Mouse (Mus musculus) left cerebral cortex, adult 2 months (tissue): ENCODE data around the gene Mtch1. TPM values are rescaled to one million over a fixed set of nuclear protein-coding genes. Genes with fewer than 3 reads are reported as not detected.
A peak's percentile ranks its signal among the peaks of the same experiment; 100 is the strongest.

Experiments
- DNase-seq, 2 experiments: peaks; one replicate each; pipeline ENCODE4 v3.0.0; 2021 to 2022; ENCODE audit warnings: low spot score in 2 of 2, mixed read lengths in 1 of 2; ENCODE audit errors: extremely low spot score in 1 of 2
- H3K27ac ChIP-seq: fragments of 200-600 bp; 2 replicates; pipeline ENCODE4 v1.8.1; 2022
- H3K4me3 ChIP-seq: fragments of 200-600 bp; 2 replicates; pipeline ENCODE4 v1.8.1; 2022
- CTCF ChIP-seq: fragments of 200-600 bp; IDR thresholded peaks from 2 replicates; pipeline ENCODE4 v1.8.1; 2022; ENCODE audit warnings: antibody characterized with exemption, mild to moderate bottlenecking, moderate library complexity
- intact Hi-C: fragments of 180-260 bp; cut with DNase I; formaldehyde crosslinking; loops from one replicate; pipeline ENCODE4 v1.15.1; 2025
- total RNA-seq, 2 experiments: library from RNA; stranded (reverse); gene quantifications; 2 replicates each; pipeline ENCODE4 v1.2.3; 2021

Mtch1 gene
- total RNA-seq, 2 experiments from 2014 or later, result 537 to 552 TPM

DNA sequence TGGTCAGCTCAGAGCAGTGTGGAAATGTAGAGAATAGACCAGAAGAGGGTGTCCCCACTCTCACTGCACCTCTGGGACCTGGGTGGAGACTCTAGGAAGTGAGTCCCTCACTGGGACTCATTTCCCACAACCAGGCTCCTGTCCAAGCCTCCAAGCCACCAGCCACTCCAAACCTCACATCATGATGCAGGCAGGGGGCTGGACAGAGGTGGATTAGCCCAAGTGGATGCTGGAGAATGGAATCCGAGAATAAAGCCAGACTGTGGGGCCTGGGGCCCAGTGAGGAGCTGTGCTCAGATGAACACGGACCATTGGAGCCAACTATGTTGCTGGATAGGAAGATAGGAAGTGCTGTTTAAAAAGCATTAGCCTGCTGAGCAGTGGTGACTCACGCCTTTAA is 30.8 kb downstream of the Mtch1 start:
- no peak for DNase-seq
- no peak for TF ChIP-seq CTCF
- no peak overlapping the region for H3K4me3 ChIP-seq
- intact Hi-C loops, result no loop called here
- no peak overlapping the region for H3K27ac ChIP-seq

- Histone ChIP-seq H3K4me3 (no peak overlapping the region), H3K27ac (no peak overlapping the region)
- no peak for DNase-seq
- intact Hi-C loops, result no loop called here
- TF ChIP-seq CTCF, result no peak
Measured at GRCm38 (mm10) chr17:29315672-29316465, 31.9 kb downstream of the Mtch1 start.

GRCm38 (mm10) chr17:29313300-29313699 is 34.4 kb downstream of the Mtch1 start:
- no peak for DNase-seq
- no peak overlapping the region for H3K27ac ChIP-seq
- no peak overlapping the region for H3K4me3 ChIP-seq
- intact Hi-C loops, result no loop called here
- peak; percentile 30 for TF ChIP-seq CTCF

DNA sequence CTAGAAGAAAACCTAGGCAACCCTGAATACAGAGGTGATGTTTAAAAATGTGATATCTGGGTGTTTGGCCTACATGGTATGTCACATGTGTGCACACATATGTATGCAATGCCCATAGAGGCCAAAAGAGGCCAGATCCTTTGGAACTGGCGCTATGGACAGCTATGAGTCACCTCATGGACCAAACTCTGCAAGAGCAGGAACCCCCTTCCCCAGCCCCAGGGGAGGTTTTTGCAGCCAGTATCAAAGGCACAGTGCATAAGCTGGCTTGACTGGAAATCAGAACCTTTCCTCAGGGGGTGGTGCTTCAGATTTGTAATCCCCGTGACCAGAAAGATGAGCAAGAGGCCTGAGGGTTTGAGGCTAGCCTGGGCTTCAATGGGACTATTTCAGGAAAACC is 35.7 kb downstream of the Mtch1 start:
- no peak for TF ChIP-seq CTCF
- Histone ChIP-seq H3K4me3 (no peak overlapping the region), H3K27ac (no peak overlapping the region)
- no peak for DNase-seq
- intact Hi-C loops, result no loop called here

DNA sequence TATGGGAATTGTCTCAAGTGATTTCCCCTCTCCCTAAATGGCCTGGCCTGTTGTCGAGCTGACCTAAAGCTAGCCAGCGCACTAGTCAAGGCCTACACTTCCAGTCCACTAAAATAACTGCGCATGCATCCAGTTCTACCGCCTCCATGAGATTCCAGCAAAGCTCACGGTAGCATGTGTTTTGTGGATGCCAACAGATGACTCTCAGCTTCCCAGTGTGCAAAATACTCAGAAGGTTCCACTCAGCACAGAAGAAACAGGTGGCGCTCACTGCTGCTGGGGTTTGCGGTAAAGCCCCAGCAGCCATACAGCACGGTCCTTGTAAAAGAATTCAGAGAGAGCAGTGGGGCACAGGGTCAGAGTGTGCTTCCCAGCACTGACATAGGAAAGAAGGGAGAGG is 36.1 kb downstream of the Mtch1 start:
- DNase-seq, result no peak
- intact Hi-C loops, result no loop called here

DNA sequence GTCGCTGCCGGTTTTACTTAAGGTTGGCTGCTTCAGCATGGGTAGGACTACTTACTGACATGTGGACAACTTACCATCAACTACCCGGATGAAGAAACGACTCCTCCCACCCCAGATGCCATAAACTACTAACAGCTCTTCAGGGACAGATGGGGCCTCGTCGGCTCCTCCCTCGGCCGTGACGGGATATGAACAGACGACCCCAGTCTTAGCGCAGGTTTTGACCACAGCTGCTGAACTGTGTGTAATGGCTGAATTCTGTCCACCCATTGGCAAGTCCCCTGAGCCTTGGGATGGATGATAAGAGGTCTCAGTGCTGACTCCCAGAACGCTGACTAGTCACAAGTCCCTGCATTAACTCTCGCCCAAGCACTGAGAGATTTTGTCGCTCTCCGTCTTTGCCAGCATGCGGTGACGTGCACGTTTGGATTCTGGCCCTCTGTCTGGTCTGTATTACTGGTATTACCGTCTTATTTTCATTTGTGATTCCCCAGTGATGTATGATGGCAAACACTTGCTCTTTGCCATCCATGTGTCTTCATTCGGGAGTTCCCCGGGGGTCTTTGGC is 37.6 kb downstream of the Mtch1 start:
- H3K4me3 ChIP-seq, result no peak overlapping the region
- DNase-seq, result no peak
- no peak for TF ChIP-seq CTCF
- intact Hi-C loops, result no loop called here
- no peak overlapping the region for H3K27ac ChIP-seq

More for the DNA sequence above, 36.1 kb downstream of the Mtch1 start:
- H3K27ac ChIP-seq, result no peak overlapping the region
- no peak overlapping the region for H3K4me3 ChIP-seq
- TF ChIP-seq CTCF, result no peak

- no peak overlapping the region for H3K4me3 ChIP-seq
- H3K27ac ChIP-seq, result no peak overlapping the region
- no peak for DNase-seq
- intact Hi-C loops, result no loop called here
- TF ChIP-seq CTCF, result no peak
Measured at GRCm38 (mm10) chr17:29305871-29306270, 41.9 kb downstream of the Mtch1 start.

- Histone ChIP-seq H3K27ac (no peak overlapping the region), H3K4me3 (no peak overlapping the region)
- no peak for DNase-seq
- no peak for TF ChIP-seq CTCF
- intact Hi-C loops, result no loop called here
Measured at GRCm38 (mm10) chr17:29305058-29305806, 42.5 kb downstream of the Mtch1 start.

GRCm38 (mm10) chr17:29304376-29305057 is 43.2 kb downstream of the Mtch1 start:
- no peak for DNase-seq

DNA sequence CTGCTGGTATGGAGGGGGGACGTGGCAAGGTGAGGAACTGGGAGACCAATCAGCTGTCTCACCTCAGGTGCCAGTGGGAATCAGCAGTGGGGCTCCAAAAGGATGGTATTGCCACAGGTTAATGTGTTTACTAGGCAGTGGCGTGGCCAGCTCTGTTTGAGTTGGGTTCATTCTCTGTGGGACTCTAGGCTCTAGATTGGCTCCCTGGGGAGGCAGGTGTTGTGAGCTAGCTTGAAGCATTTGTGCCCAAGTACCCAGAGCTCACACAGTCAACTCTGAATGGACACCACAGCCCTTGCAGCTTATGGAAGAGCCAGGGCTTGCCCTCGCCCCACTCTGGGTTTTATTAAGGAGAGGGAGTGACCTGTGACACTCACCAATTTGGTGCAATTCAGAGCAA is 43.9 kb downstream of the Mtch1 start:
- no peak for TF ChIP-seq CTCF
- DNase-seq, result no peak
- intact Hi-C loops, result no loop called here
- H3K27ac ChIP-seq, result no peak overlapping the region
- H3K4me3 ChIP-seq, result no peak overlapping the region

More at GRCm38 (mm10) chr17:29304376-29305057, 43.2 kb downstream of the Mtch1 start:
- Histone ChIP-seq H3K27ac (no peak overlapping the region), H3K4me3 (no peak overlapping the region)
- intact Hi-C loops, result no loop called here
- TF ChIP-seq CTCF, result no peak

DNA sequence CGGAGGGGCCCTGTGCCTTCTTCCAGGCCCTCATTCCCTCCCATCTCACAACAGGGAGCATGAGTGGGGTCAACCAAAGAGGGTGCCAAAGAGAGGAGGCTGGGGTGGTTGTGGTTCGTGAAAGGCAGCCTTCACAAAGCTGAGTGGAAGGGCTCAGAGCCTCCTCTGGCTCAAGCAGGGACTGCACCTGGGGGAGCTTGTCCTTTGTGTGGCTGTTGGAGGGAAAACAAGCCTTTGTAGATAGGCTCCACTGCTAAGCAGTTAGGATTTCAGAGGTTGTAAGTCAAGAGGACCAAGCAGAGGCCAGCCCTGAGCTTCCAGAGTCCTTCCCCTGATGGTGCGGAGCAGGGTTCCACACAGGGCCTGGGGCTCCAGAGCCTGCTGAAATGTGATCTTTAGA is 44.6 kb downstream of the Mtch1 start:
- Histone ChIP-seq H3K4me3 (no peak overlapping the region), H3K27ac (no peak overlapping the region)
- intact Hi-C loops, result no loop called here
- TF ChIP-seq CTCF, result peak; percentile 30
- DNase-seq, result no peak

DNA sequence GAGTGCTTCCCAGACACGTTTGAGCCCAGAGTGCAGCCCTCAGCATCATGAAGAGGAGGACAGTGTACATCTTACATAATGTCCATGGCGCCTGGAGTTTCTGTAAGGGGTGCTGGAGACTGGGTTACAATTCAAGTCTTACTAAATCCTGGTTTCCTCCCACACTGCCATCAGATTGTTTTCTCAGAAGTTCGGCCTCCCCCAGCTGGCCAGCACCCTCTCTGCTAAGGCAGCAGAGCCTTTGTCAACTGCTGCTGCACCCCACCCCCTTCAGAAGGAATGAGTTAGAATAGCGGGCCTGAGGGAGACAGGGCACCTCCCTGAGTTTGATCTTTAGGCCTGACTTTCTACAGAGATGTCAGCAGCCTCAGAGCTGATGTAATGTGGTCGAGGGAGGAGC is 45.6 kb downstream of the Mtch1 start:
- no peak for DNase-seq
- TF ChIP-seq CTCF, result no peak
- intact Hi-C loops, result no loop called here

More for the DNA sequence above, 45.6 kb downstream of the Mtch1 start:
- no peak overlapping the region for H3K4me3 ChIP-seq
- peak overlapping the region; percentile 61 for H3K27ac ChIP-seq
